Mouse (Mus musculus) limb, embryonic 11.5 days (tissue): ENCODE results near the gene Alx3. TPM values are rescaled to one million over a fixed set of nuclear protein-coding genes. Genes with fewer than 3 reads are reported as not detected.

Experiments used
- ATAC-seq: fragments of 200-750 bp; cut with Nextera tagmentation; 2 replicates; pipeline ENCODE4 v1.8.0; 2017; ENCODE audit warnings: low read depth; ENCODE audit not compliant: insufficient number of reproducible peaks, low FRiP score, low TSS enrichment
- DNase-seq: peaks from one replicate; pipeline ENCODE4 v3.0.0-alpha.2; 2015; ENCODE audit warnings: low spot score
- H3K27ac ChIP-seq: fragments of 300-500 bp; sonication (generic); replicated peaks from 2 replicates; pipeline ENCODE4 v1.5.1; 2014; ENCODE audit warnings: low read depth, mild to moderate bottlenecking, low read length
- H3K27me3 ChIP-seq: fragments of 300-500 bp; sonication (generic); 2 replicates; pipeline ENCODE4 v1.6.1; 2014; ENCODE audit warnings: mild to moderate bottlenecking, low read length, mixed read lengths; ENCODE audit not compliant: control insufficient read depth, insufficient read depth
- H3K36me3 ChIP-seq: fragments of 300-500 bp; sonication (generic); 2 replicates; pipeline ENCODE4 v1.6.1; 2014; ENCODE audit warnings: mild to moderate bottlenecking, low read length, moderate library complexity, mixed read lengths; ENCODE audit not compliant: control insufficient read depth, insufficient read depth
- H3K4me1 ChIP-seq: fragments of 300-500 bp; sonication (generic); 2 replicates; pipeline ENCODE4 v1.6.1; 2014; ENCODE audit warnings: low read length, mixed read lengths; ENCODE audit not compliant: control insufficient read depth, insufficient read depth
- H3K4me2 ChIP-seq: fragments of 300-500 bp; sonication (generic); 2 replicates; pipeline ENCODE4 v1.6.1; 2014; ENCODE audit warnings: low read depth, mild to moderate bottlenecking, moderate library complexity; ENCODE audit not compliant: severe bottlenecking
- H3K4me3 ChIP-seq: fragments of 300-500 bp; sonication (generic); 2 replicates; pipeline ENCODE4 v1.5.1; 2014; ENCODE audit warnings: low read depth, low read length
- H3K9ac ChIP-seq: fragments of 300-500 bp; sonication (generic); 2 replicates; pipeline ENCODE4 v1.6.1; 2014; ENCODE audit warnings: mild to moderate bottlenecking, low read length
- H3K9me3 ChIP-seq: fragments of 300-500 bp; sonication (generic); 2 replicates; pipeline ENCODE4 v1.6.1; 2016; ENCODE audit warnings: low read length; ENCODE audit not compliant: control insufficient read depth
- WGBS: fragments of 180-500 bp; shearing (Covaris S2); extraction: QIAGEN DNeasy Blood & Tissue Kit; methylation state at CpG from one replicate; pipeline ENCODE4 v1.1.7; 2014; 5-methylcytosine and 5-hydroxymethylcytosine counted together
- polyA plus RNA-seq: library from polyadenylated mRNA; unstranded; fragments of >200 nt; fragmentation: Nextera tagmentation; extraction: Ambion mirVana; gene quantifications from 2 replicates; pipeline ENCODE4 v1.2.1, GENCODE M21; 2014

Gene Alx3
- polyA plus RNA-seq, 1 experiment from 2014 or later, result 20.2 TPM

- H3K9ac ChIP-seq, result no peak overlapping the region
- no peak overlapping the region for H3K27ac ChIP-seq
- H3K27me3 ChIP-seq, result no peaks in the 10 kb centered on the region
- DNase-seq (no peak), ATAC-seq (no peak)
- WGBS, result over 99% methylated on average over 8 of the region's 8 CpGs
- H3K36me3 ChIP-seq, result peaks cover 29% of the 10 kb centered on the region; the same call in 1 of the 2 replicates
- H3K9me3 ChIP-seq, result no peaks in the 10 kb centered on the region
- H3K4me3 ChIP-seq, result no peak overlapping the region
- no peak overlapping the region for H3K4me2 ChIP-seq
- no peaks in the 10 kb centered on the region for H3K4me1 ChIP-seq
These were observed 29.6 kb downstream of the Alx3 start for GRCm38 (mm10) chr3:107624424-107624823.

DNA sequence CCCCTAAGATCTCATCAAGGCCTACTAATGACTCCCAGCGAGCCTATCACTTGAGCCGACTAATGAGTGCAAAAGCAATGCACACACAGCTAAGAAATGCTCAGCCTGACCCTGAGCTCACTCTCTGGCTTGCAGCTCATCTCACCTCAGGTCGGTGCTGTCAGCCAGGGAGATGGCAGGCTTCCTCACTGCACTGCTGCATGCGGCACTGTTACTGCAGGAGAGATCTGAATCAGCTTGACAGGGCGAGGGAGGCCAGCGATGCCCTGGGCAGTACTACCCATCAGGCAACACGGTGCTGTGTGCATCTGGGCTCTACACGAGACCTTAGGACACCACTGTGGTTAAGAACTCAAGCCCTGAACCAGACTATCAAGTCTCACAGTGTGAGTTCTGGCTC is 30.7 kb downstream of the Alx3 start:
- ATAC-seq, result no peak
- H3K9ac ChIP-seq, result no peak overlapping the region
- H3K27ac ChIP-seq, result no peak overlapping the region
- H3K4me3 ChIP-seq, result no peak overlapping the region
- H3K36me3 ChIP-seq, result peaks cover 26% of the 10 kb centered on the region; the same call in 1 of the 2 replicates
- no peaks in the 10 kb centered on the region for H3K27me3 ChIP-seq
- no peaks in the 10 kb centered on the region for H3K9me3 ChIP-seq
- no peaks in the 10 kb centered on the region; the same call in 1 of the 2 replicates for H3K4me1 ChIP-seq
- DNase-seq, result no peak
- H3K4me2 ChIP-seq, result no peak overlapping the region
- WGBS, result 92% methylated on average over 8 of the region's 8 CpGs

- WGBS, result 95% methylated on average over 8 of the region's 8 CpGs
- ATAC-seq, result no peak
These were observed 31.9 kb downstream of the Alx3 start for GRCm38 (mm10) chr3:107626751-107627150.

GRCm38 (mm10) chr3:107627641-107628040 is 32.8 kb downstream of the Alx3 start:
- DNase-seq (no peak), ATAC-seq (no peak)
- peaks cover 18% of the 10 kb centered on the region; the same call in 1 of the 2 replicates for H3K36me3 ChIP-seq
- no peak overlapping the region for H3K4me3 ChIP-seq
- WGBS, result 88% methylated on average over 7 of the region's 7 CpGs
- no peak overlapping the region for H3K4me2 ChIP-seq
- H3K4me1 ChIP-seq, result no peaks in the 10 kb centered on the region; the same call in 1 of the 2 replicates
- H3K9ac ChIP-seq, result no peak overlapping the region
- H3K27me3 ChIP-seq, result no peaks in the 10 kb centered on the region
- no peaks in the 10 kb centered on the region for H3K9me3 ChIP-seq
- H3K27ac ChIP-seq, result no peak overlapping the region

More at GRCm38 (mm10) chr3:107626751-107627150, 31.9 kb downstream of the Alx3 start:
- H3K27me3 ChIP-seq, result no peaks in the 10 kb centered on the region
- H3K27ac ChIP-seq, result no peak overlapping the region
- peaks cover 20% of the 10 kb centered on the region; the same call in 1 of the 2 replicates for H3K36me3 ChIP-seq
- no peaks in the 10 kb centered on the region for H3K9me3 ChIP-seq
- H3K9ac ChIP-seq, result no peak overlapping the region
- DNase-seq, result no peak
- no peaks in the 10 kb centered on the region; the same call in 1 of the 2 replicates for H3K4me1 ChIP-seq
- H3K4me3 ChIP-seq, result no peak overlapping the region
- no peak overlapping the region for H3K4me2 ChIP-seq

- WGBS, result 94% methylated on average over 2 of the region's 2 CpGs
- H3K4me1 ChIP-seq, result no peaks in the 10 kb centered on the region; the same call in 1 of the 2 replicates
- no peak for DNase-seq
These were observed 33.7 kb downstream of the Alx3 start for GRCm38 (mm10) chr3:107628551-107628950.

GRCm38 (mm10) chr3:107629411-107629810 is 34.6 kb downstream of the Alx3 start:
- 91% methylated on average over 4 of the region's 4 CpGs for WGBS
- no peaks in the 10 kb centered on the region for H3K9me3 ChIP-seq
- no peaks in the 10 kb centered on the region for H3K27me3 ChIP-seq
- H3K27ac ChIP-seq, result no peak overlapping the region
- no peak overlapping the region for H3K4me3 ChIP-seq
- H3K4me1 ChIP-seq, result no peaks in the 10 kb centered on the region; the same call in 1 of the 2 replicates
- no peak for ATAC-seq
- no peak for DNase-seq
- H3K4me2 ChIP-seq, result no peak overlapping the region
- H3K9ac ChIP-seq, result no peak overlapping the region
- peaks cover 16% of the 10 kb centered on the region; the same call in 1 of the 2 replicates for H3K36me3 ChIP-seq

More at GRCm38 (mm10) chr3:107628551-107628950, 33.7 kb downstream of the Alx3 start:
- H3K27ac ChIP-seq, result no peak overlapping the region
- H3K4me2 ChIP-seq, result no peak overlapping the region
- peaks cover 18% of the 10 kb centered on the region; the same call in 1 of the 2 replicates for H3K36me3 ChIP-seq
- no peak overlapping the region for H3K9ac ChIP-seq
- H3K9me3 ChIP-seq, result no peaks in the 10 kb centered on the region
- no peak for ATAC-seq
- no peaks in the 10 kb centered on the region for H3K27me3 ChIP-seq
- no peak overlapping the region for H3K4me3 ChIP-seq

DNA sequence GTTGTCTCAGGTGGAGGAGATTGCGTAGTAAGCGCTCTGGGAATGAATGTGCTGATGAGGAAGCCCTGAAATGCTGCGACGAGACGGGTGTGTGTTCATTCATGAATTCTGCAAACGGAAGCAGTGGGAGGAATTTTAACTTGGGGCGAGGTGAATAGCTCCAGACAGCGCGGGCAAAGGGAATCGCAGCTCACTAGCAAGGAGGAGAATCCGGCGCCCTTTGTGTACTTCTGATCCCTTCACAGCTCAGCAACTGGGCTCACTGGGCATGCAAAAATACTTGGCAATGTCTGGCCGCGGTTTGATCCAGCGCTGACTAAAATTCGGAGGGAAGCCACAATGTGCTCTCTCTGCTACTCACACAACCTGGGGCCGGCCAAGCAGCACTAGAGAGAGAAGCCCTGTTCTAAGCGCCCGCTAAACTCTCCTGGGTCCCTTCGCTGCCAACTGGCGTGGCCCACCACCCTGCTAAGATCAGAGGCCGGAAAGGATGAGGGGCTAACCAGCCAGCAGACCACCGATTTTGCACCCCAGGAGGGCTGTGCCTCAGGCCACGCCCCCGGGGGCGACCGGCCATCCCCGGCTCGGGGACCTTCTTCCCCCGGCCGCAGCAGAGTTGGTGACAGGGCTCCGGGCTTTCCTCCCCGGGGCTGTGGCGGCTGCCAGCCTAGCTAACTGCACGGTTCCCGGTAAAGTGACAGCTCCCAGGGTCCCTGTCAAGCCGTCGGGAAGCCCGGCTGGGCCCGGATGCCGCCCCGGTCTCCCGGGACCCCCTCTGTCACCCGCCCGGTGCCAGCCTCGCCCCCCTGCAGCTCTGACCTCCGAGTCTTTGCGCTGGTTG is 36.1 kb downstream of the Alx3 start, which contains the start of gene Gm10961:
Gene Gm10961 (plus strand): TSS at position 641 of the 841 bp plus-strand sequence.
- H3K4me2 ChIP-seq, result peak within 1 kb of the TSS; percentile 72
- no peaks in the 10 kb centered on the region for H3K9me3 ChIP-seq
- 2% methylated on average over 48 of the region's 48 CpGs for WGBS
- no peak for DNase-seq
- peak within 1 kb of the TSS; percentile 76 for H3K27ac ChIP-seq
- H3K27me3 ChIP-seq, result no peaks in the 10 kb centered on the region
- peak; percentile 80 for ATAC-seq
- H3K36me3 ChIP-seq, result peaks cover 5% of the 10 kb centered on the region; the same call in 1 of the 2 replicates
- peak within 1 kb of the TSS; percentile 98 for H3K4me3 ChIP-seq
- H3K4me1 ChIP-seq, result no peaks in the 10 kb centered on the region; the same call in 1 of the 2 replicates
- H3K9ac ChIP-seq, result peak within 1 kb of the TSS; percentile 97

DNA sequence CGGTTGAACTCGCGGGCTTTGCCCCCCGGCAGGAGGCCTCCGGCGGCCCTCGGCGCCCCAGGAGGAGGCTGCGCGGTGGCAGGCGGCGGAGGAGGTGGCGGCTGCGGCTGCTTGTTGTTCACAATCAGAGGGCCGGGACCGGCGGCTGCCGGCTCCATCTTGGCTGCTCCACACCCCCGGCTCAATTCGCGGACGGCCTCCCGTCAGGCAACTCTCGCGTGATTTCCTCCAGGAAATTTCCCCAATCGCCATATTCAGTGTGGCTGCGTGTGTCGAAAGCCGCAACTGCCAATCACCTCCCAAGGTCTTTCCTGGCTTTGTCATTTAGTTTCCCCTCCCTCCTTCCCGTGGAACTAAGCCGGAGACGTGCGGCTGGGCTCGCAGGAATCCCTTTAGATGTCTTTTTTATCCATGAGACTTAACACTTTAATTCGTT is 36.7 kb downstream of the Alx3 start, which contains the start of gene Strip1:
Gene Strip1 (minus strand): TSS at position 172 of the 436 bp plus-strand sequence.
- peak; percentile 91 for ATAC-seq
- under 1% methylated on average over 27 of the region's 35 CpGs for WGBS
- peak within 1 kb of the TSS; percentile 98 for H3K4me3 ChIP-seq

More for the DNA sequence above, 36.7 kb downstream of the Alx3 start, which contains the start of gene Strip1:
- peak within 1 kb of the TSS; percentile 72 for H3K4me2 ChIP-seq
- no peaks in the 10 kb centered on the region for H3K9me3 ChIP-seq
- H3K36me3 ChIP-seq, result 0 out of 2 replicates have a peak, but pooled peaks cover 4% of the 10 kb centered on the region
- peak; percentile 95 for DNase-seq
- H3K4me1 ChIP-seq, result no peaks in the 10 kb centered on the region; the same call in 1 of the 2 replicates
- H3K27me3 ChIP-seq, result no peaks in the 10 kb centered on the region
- peak within 1 kb of the TSS; percentile 76 for H3K27ac ChIP-seq
- H3K9ac ChIP-seq, result peak within 1 kb of the TSS; percentile 97
